Mouse (Mus musculus) thymus, postnatal 4 days (tissue): ENCODE data around the gene Kif24.

Source experiments
- DNase-seq: peaks from one replicate; pipeline ENCODE4 v3.0.0; 2021

The Kif24 gene

GRCm38 (mm10) chr4:41398353-41398752, 66.3 kb downstream of the Kif24 start:
- DNase-seq = no peak

- DNase-seq = no peak
These were observed 70.0 kb downstream of the Kif24 start for GRCm38 (mm10) chr4:41394651-41395050.

- DNase-seq = no peak
These were observed 73.7 kb downstream of the Kif24 start for GRCm38 (mm10) chr4:41391015-41391414.

- peak; percentile 83 for DNase-seq
These were observed 74.6 kb downstream of the Kif24 start for GRCm38 (mm10) chr4:41390122-41390521.

- DNase-seq = no peak
These were observed 75.4 kb downstream of the Kif24 start for GRCm38 (mm10) chr4:41389240-41389639.

GRCm38 (mm10) chr4:41388616-41389015, 76.1 kb downstream of the Kif24 start:
- no peak for DNase-seq

- no peak for DNase-seq
These were observed 76.8 kb downstream of the Kif24 start for GRCm38 (mm10) chr4:41387755-41388469.

GRCm38 (mm10) chr4:41386412-41386975, 78.2 kb downstream of the Kif24 start:
- DNase-seq = no peak

- DNase-seq = no peak
These were observed 83.3 kb downstream of the Kif24 start for GRCm38 (mm10) chr4:41381213-41381950.

- no peak for DNase-seq
These were observed 87.1 kb downstream of the Kif24 start for GRCm38 (mm10) chr4:41377567-41377966.

- no peak for DNase-seq
These were observed 94.8 kb downstream of the Kif24 start for GRCm38 (mm10) chr4:41369702-41370437.

GRCm38 (mm10) chr4:41368198-41368597, 96.5 kb downstream of the Kif24 start:
- no peak for DNase-seq

- no peak for DNase-seq
These were observed 103.6 kb downstream of the Kif24 start for GRCm38 (mm10) chr4:41361059-41361458.

GRCm38 (mm10) chr4:41359358-41359757, 105.3 kb downstream of the Kif24 start:
- no peak for DNase-seq

GRCm38 (mm10) chr4:41358669-41359068, 106.0 kb downstream of the Kif24 start:
- no peak for DNase-seq

- no peak for DNase-seq
These were observed 107.5 kb downstream of the Kif24 start for GRCm38 (mm10) chr4:41357154-41357553.

GRCm38 (mm10) chr4:41353265-41353664, 111.4 kb downstream of the Kif24 start:
- DNase-seq = no peak

GRCm38 (mm10) chr4:41352758-41353157, 111.9 kb downstream of the Kif24 start:
- no peak for DNase-seq

GRCm38 (mm10) chr4:41349199-41349591, 115.5 kb downstream of the Kif24 start:
- no peak for DNase-seq

GRCm38 (mm10) chr4:41348584-41349198, 116.0 kb downstream of the Kif24 start, which contains the start of gene Ubap1:
TSS of gene Ubap1 (plus strand) at chr4:41348996.
- DNase-seq = peak; percentile 93

- DNase-seq = no peak
These were observed 116.8 kb downstream of the Kif24 start for GRCm38 (mm10) chr4:41347839-41348238.

GRCm38 (mm10) chr4:41346011-41346410, 118.7 kb downstream of the Kif24 start:
- no peak for DNase-seq
